Mouse (Mus musculus) liver, embryonic 12.5 days (tissue): ENCODE data around the gene 4931429L15Rik. TPM values are rescaled to one million over a fixed set of nuclear protein-coding genes. Genes with fewer than 3 reads are reported as not detected.
A peak's percentile ranks its signal among the peaks of the same experiment; 100 is the strongest.
"Not testable (repeated sequence)": the region's sequence is repeated elsewhere in the genome, so short reads cannot be mapped to it uniquely, and the experiment has no call there.

ENCODE experiments used
- ATAC-seq: fragments of 200-750 bp; cut with Nextera tagmentation; 2 replicates; pipeline ENCODE4 v1.8.0; 2017; ENCODE audit warnings: moderate number of reproducible peaks, mild to moderate bottlenecking, moderate library complexity
- H3K27ac ChIP-seq: fragments of 300-500 bp; sonication (generic); 2 replicates; pipeline ENCODE4 v1.5.1; 2016; ENCODE audit warnings: mild to moderate bottlenecking
- H3K27me3 ChIP-seq: fragments of 300-500 bp; sonication (generic); replicated peaks from 2 replicates; pipeline ENCODE4 v1.6.1; 2016; ENCODE audit warnings: mild to moderate bottlenecking, moderate library complexity
- H3K36me3 ChIP-seq: fragments of 300-500 bp; sonication (generic); 2 replicates; pipeline ENCODE4 v1.6.1; 2016; ENCODE audit warnings: mild to moderate bottlenecking, moderate library complexity
- H3K4me1 ChIP-seq: fragments of 300-500 bp; sonication (generic); 2 replicates; pipeline ENCODE4 v1.6.1; 2016
- H3K4me2 ChIP-seq: fragments of 300-500 bp; sonication (generic); 2 replicates; pipeline ENCODE4 v1.6.1; 2016; ENCODE audit warnings: mild to moderate bottlenecking, moderate library complexity
- H3K4me3 ChIP-seq: fragments of 300-500 bp; sonication (generic); 2 replicates; pipeline ENCODE4 v1.5.1; 2016; ENCODE audit warnings: mild to moderate bottlenecking, moderate library complexity
- H3K9ac ChIP-seq: fragments of 300-500 bp; sonication (generic); 2 replicates; pipeline ENCODE4 v1.6.1; 2016; ENCODE audit warnings: mild to moderate bottlenecking, moderate library complexity
- H3K9me3 ChIP-seq: fragments of 300-500 bp; sonication (generic); replicated peaks from 2 replicates; pipeline ENCODE4 v1.6.1; 2016; ENCODE audit warnings: mild to moderate bottlenecking, moderate library complexity
- WGBS: fragments of 180-500 bp; shearing (Covaris S2); methylation state at CpG from one replicate; pipeline ENCODE4 v1.1.7; 2016; ENCODE audit not compliant: insufficient replicate concordance; 5-methylcytosine and 5-hydroxymethylcytosine counted together
- polyA plus RNA-seq: library from polyadenylated mRNA; unstranded; fragments of >200 nt; fragmentation: Nextera tagmentation; extraction: Ambion mirVana; gene quantifications from 2 replicates; pipeline ENCODE4 v1.2.1, GENCODE M21; 2016

Gene 4931429L15Rik
- polyA plus RNA-seq, 1 experiment from 2014 or later = not detected

- ATAC-seq = no peak
- Histone ChIP-seq H3K27ac (no peak overlapping the region), H3K9me3 (no peaks in the 10 kb centered on the region), H3K4me3 (no peak overlapping the region), H3K4me2 (no peak overlapping the region), H3K4me1 (no peaks in the 10 kb centered on the region; the same call in 1 of the 2 replicates), H3K27me3 (peaks cover 37% of the 10 kb centered on the region), H3K9ac (no peak overlapping the region), H3K36me3 (no peaks in the 10 kb centered on the region)
- 57% methylated on average over 7 of the region's 7 CpGs for WGBS
These were observed 17.5 kb upstream of the 4931429L15Rik start for GRCm38 (mm10) chr9:46337331-46337730.

- H3K27me3 ChIP-seq = peaks cover 38% of the 10 kb centered on the region
These were observed 16.5 kb upstream of the 4931429L15Rik start for GRCm38 (mm10) chr9:46336294-46336693.

GRCm38 (mm10) chr9:46335461-46335995 lies 15.7 kb upstream of the 4931429L15Rik start:
- peaks cover 46% of the 10 kb centered on the region for H3K27me3 ChIP-seq
- ATAC-seq = no peak

More at GRCm38 (mm10) chr9:46336294-46336693, 16.5 kb upstream of the 4931429L15Rik start:
- H3K36me3 ChIP-seq, H3K9ac ChIP-seq, ATAC-seq, H3K4me3 ChIP-seq, H3K9me3 ChIP-seq, H3K4me2 ChIP-seq, H3K4me1 ChIP-seq, H3K27ac ChIP-seq: not testable (repeated sequence)
- whole genome bisulfite sequencing = 69% methylated on average over 13 of the region's 14 CpGs

GRCm38 (mm10) chr9:46334471-46335025 lies 14.8 kb upstream of the 4931429L15Rik start:
- no peak for ATAC-seq
- Histone ChIP-seq H3K4me3 (no peak overlapping the region), H3K9me3 (no peaks in the 10 kb centered on the region), H3K4me2 (no peak overlapping the region), H3K9ac (no peak overlapping the region), H3K36me3 (no peaks in the 10 kb centered on the region), H3K27ac (no peak overlapping the region), H3K4me1 (peaks cover under 1% of the 10 kb centered on the region; the same call in 1 of the 2 replicates), H3K27me3 (peaks cover 56% of the 10 kb centered on the region)
- 35% methylated on average over 26 of the region's 26 CpGs for WGBS

More at GRCm38 (mm10) chr9:46335461-46335995, 15.7 kb upstream of the 4931429L15Rik start:
- Histone ChIP-seq H3K27ac (no peak overlapping the region), H3K36me3 (no peaks in the 10 kb centered on the region), H3K9me3 (no peaks in the 10 kb centered on the region), H3K9ac (no peak overlapping the region), H3K4me3 (no peak overlapping the region), H3K4me1 (no peaks in the 10 kb centered on the region; the same call in 1 of the 2 replicates), H3K4me2 (no peak overlapping the region)
- 62% methylated on average over 10 of the region's 10 CpGs for WGBS

- peaks cover 16% of the 10 kb centered on the region for H3K4me1 ChIP-seq
- H3K27me3 ChIP-seq = peaks cover 63% of the 10 kb centered on the region
- no peaks in the 10 kb centered on the region for H3K36me3 ChIP-seq
- H3K27ac ChIP-seq = no peak overlapping the region
- H3K9ac ChIP-seq = no peak overlapping the region
- 58% methylated on average over 1 of the region's 1 CpGs for WGBS
- no peak overlapping the region for H3K4me3 ChIP-seq
- H3K4me2 ChIP-seq = no peak overlapping the region
- ATAC-seq = no peak
- H3K9me3 ChIP-seq = no peaks in the 10 kb centered on the region
These were observed 11.5 kb upstream of the 4931429L15Rik start for GRCm38 (mm10) chr9:46331301-46331700.

- 25% methylated on average over 6 of the region's 6 CpGs for WGBS
- Histone ChIP-seq H3K4me1 (peaks cover 16% of the 10 kb centered on the region), H3K27me3 (peaks cover 61% of the 10 kb centered on the region), H3K4me2 (peak overlapping the region; percentile 67), H3K9ac (no peak overlapping the region), H3K4me3 (no peak overlapping the region), H3K27ac (no peak overlapping the region), H3K36me3 (no peaks in the 10 kb centered on the region), H3K9me3 (no peaks in the 10 kb centered on the region)
- ATAC-seq = no peak
These were observed 10.8 kb upstream of the 4931429L15Rik start for GRCm38 (mm10) chr9:46330586-46330895.

GRCm38 (mm10) chr9:46329801-46330585 lies 10.2 kb upstream of the 4931429L15Rik start:
- Histone ChIP-seq H3K4me1 (peaks cover 16% of the 10 kb centered on the region), H3K4me3 (no peak overlapping the region), H3K4me2 (peak overlapping the region; percentile 67), H3K9ac (no peak overlapping the region), H3K27ac (no peak overlapping the region), H3K36me3 (no peaks in the 10 kb centered on the region), H3K9me3 (no peaks in the 10 kb centered on the region), H3K27me3 (peaks cover 59% of the 10 kb centered on the region)
- no peak for ATAC-seq
- WGBS = 12% methylated on average over 24 of the region's 24 CpGs

GRCm38 (mm10) chr9:46329250-46329648 lies 9.5 kb upstream of the 4931429L15Rik start:
- Histone ChIP-seq H3K36me3 (no peaks in the 10 kb centered on the region), H3K4me2 (peak overlapping the region; percentile 67), H3K27ac (no peak overlapping the region), H3K27me3 (peaks cover 54% of the 10 kb centered on the region), H3K4me3 (peak overlapping the region; percentile 43), H3K4me1 (peaks cover 16% of the 10 kb centered on the region), H3K9ac (peak overlapping the region; percentile 33; the same call in 1 of the 2 replicates), H3K9me3 (no peaks in the 10 kb centered on the region)
- WGBS = 4% methylated on average over 19 of the region's 19 CpGs
- no peak for ATAC-seq

GRCm38 (mm10) chr9:46328572-46329249 lies 8.9 kb upstream of the 4931429L15Rik start:
- Histone ChIP-seq H3K36me3 (no peaks in the 10 kb centered on the region), H3K9ac (peak overlapping the region; percentile 33; the same call in 1 of the 2 replicates), H3K27me3 (peaks cover 51% of the 10 kb centered on the region), H3K4me2 (peak overlapping the region; percentile 67), H3K4me1 (peaks cover 16% of the 10 kb centered on the region), H3K9me3 (no peaks in the 10 kb centered on the region), H3K27ac (no peak overlapping the region), H3K4me3 (peak overlapping the region; percentile 43)
- WGBS = 9% methylated on average over 30 of the region's 30 CpGs
- no peak for ATAC-seq

GRCm38 (mm10) chr9:46327706-46328571 lies 8.2 kb upstream of the 4931429L15Rik start:
- Histone ChIP-seq H3K27me3 (peaks cover 48% of the 10 kb centered on the region), H3K36me3 (no peaks in the 10 kb centered on the region), H3K4me3 (no peak overlapping the region; the same call in 1 of the 2 replicates), H3K9ac (no peak overlapping the region), H3K27ac (no peak overlapping the region), H3K9me3 (no peaks in the 10 kb centered on the region), H3K4me2 (peak overlapping the region; percentile 67), H3K4me1 (peaks cover 16% of the 10 kb centered on the region)
- WGBS = 48% methylated on average over 25 of the region's 25 CpGs
- no peak for ATAC-seq

- WGBS = 77% methylated on average over 11 of the region's 11 CpGs
- ATAC-seq = no peak
- Histone ChIP-seq H3K4me2 (no peak overlapping the region), H3K9me3 (no peaks in the 10 kb centered on the region), H3K36me3 (no peaks in the 10 kb centered on the region), H3K27ac (no peak overlapping the region), H3K9ac (no peak overlapping the region), H3K4me1 (peaks cover 16% of the 10 kb centered on the region), H3K27me3 (peaks cover 42% of the 10 kb centered on the region), H3K4me3 (no peak overlapping the region)
These were observed 7.1 kb upstream of the 4931429L15Rik start for GRCm38 (mm10) chr9:46326694-46327405.
